Mouse (Mus musculus) spleen, adult 2 months (tissue): ENCODE data around the gene Ano8.

Experiments
- CTCF ChIP-seq: fragments of 200-500 bp; IDR thresholded peaks from 2 replicates; pipeline ENCODE4 v1.5.1; 2011; ENCODE audit warnings: mild to moderate bottlenecking, inconsistent platforms; ENCODE audit not compliant: insufficient read depth, insufficient read length, insufficient replicate concordance; ENCODE audit errors: extremely low read depth
- POLR2A ChIP-seq: fragments of 200-500 bp; IDR thresholded peaks from 2 replicates; pipeline ENCODE4 v1.6.1; 2011; ENCODE audit warnings: low read depth, low read length, inconsistent platforms

DNA sequence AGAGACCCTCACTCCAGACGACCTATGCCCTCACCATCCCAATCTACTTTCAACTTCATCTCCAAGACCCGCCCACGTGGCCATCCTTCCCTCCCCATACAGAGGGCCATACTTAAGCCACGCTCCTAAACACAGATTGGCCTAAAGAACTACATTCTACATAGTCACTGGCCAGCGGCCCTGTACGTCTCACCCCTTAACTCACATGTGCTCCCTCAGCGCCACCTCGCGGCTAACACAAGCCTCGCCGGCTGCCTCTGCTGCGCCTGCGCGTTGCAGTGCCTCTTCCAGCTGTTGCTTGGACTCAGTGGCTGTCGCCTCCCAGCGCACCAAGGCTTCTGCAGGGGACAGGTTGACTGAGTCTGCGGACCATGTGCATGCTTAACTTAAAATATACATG, 35.9 kb upstream of the Ano8 start:
- TF ChIP-seq POLR2A (no peak), CTCF (peak; percentile 95)
